Mouse (Mus musculus): Measurements from ENCODE around the gene Slc7a8. TPM values are rescaled to one million over a fixed set of nuclear protein-coding genes. Genes with fewer than 3 reads are reported as not detected.

Gene Slc7a8
- polyA plus RNA-seq, 1 experiment: 352 TPM

DNA sequence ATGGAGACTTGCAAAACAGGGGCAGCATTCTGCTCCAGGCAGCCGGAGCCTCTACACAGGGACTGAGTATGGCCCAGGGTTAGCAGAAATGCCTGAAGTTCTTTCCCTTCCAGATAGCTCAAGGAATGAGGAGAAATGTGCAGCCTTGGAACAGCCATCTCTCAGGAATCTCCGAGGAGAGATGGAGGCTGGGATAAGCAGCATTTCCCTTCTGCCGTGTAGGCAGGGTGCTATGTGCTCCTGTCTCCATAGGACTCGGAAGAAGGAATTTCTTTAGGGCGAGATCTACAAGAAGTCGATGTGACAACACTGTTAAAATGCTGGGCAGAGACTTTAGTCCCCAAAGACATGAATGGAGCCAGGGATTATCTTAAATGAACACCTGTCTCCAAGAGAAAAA, 28.8 kb downstream of the Slc7a8 start:
- no peak overlapping the region for H3K27ac ChIP-seq (ENCODE audit: insufficient read depth, low read depth, low read length)
- H3K36me3 ChIP-seq (ENCODE audit: control insufficient read depth, insufficient read depth, low read length): no peaks in the 10 kb centered on the region
- 81% methylated on average over 6 of the region's 6 CpGs for WGBS
- TF ChIP-seq POLR2A (IDR thresholded peaks at IDR 0.05; ENCODE audit: low read depth, low read length) (no peak), CTCF (conservative IDR thresholded peaks at IDR 0.05; ENCODE audit: insufficient read depth, insufficient read length, low read depth, low read length) (no peak)
- no peak overlapping the region for H3K4me3 ChIP-seq (ENCODE audit: insufficient read depth, low read depth, low read length)
- H3K27me3 ChIP-seq (replicated peaks; ENCODE audit: control insufficient read depth, insufficient read depth, low read length): no peaks in the 10 kb centered on the region
- peaks cover 8% of the 10 kb centered on the region; the same call in 1 of the 2 replicates for H3K4me1 ChIP-seq (ENCODE audit: control insufficient read depth, insufficient read depth, low read length)
- DNase-seq: no peak

DNA sequence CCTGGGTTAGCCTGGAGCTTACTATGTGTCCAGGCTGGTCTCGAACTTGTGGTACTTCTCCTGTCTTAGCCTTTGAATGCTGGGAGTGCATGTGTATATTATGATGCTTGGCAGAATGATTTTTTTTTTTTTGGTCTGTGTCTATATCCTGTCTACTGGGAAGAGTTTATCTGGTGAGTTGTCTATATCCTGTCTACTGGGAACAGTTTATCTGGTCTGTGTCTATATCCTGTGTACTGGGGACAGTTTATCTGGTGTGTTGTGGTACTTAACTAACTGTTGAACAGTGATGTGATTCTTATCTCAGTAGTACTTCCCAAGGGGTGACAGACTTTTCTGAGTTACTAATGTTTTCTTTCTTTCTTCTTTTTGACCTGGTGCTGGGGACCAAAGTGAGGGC, 30.0 kb downstream of the Slc7a8 start:
- Histone ChIP-seq H3K27me3 (replicated peaks; ENCODE audit: control insufficient read depth, insufficient read depth, low read length) (no peaks in the 10 kb centered on the region), H3K4me3 (ENCODE audit: insufficient read depth, low read depth, low read length) (no peak overlapping the region), H3K4me1 (ENCODE audit: control insufficient read depth, insufficient read depth, low read length) (peaks cover 8% of the 10 kb centered on the region; the same call in 1 of the 2 replicates), H3K27ac (ENCODE audit: insufficient read depth, low read depth, low read length) (no peak overlapping the region), H3K36me3 (ENCODE audit: control insufficient read depth, insufficient read depth, low read length) (no peaks in the 10 kb centered on the region)
- no peak for DNase-seq
- TF ChIP-seq CTCF (conservative IDR thresholded peaks at IDR 0.05; ENCODE audit: insufficient read depth, insufficient read length, low read depth, low read length): no peak
- TF ChIP-seq POLR2A (IDR thresholded peaks at IDR 0.05; ENCODE audit: low read depth, low read length): no peak
- WGBS: 92% methylated on average over 1 of the region's 1 CpGs

DNA sequence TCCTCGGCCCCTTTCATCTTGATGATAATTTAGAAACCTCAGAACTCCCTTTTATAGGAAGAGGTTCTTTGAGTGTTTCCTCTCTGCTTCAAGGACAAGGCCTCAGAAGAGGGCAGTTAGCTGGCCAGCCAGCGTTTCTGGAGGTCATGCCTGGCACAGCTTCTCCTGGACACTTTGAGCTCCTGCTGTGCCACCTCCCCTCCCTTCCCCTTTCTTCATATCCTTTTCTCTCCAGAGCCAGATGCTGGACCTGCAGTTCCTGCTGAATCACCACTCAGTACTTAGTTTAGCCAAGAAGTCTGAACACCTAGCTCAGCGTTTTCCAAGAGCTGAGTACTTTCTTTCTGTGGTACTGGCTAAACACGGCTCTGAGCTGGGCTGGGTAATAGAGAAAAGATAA, 32.5 kb downstream of the Slc7a8 start:
- Histone ChIP-seq H3K27me3 (replicated peaks; ENCODE audit: control insufficient read depth, insufficient read depth, low read length) (no peaks in the 10 kb centered on the region), H3K36me3 (ENCODE audit: control insufficient read depth, insufficient read depth, low read length) (no peaks in the 10 kb centered on the region), H3K4me1 (ENCODE audit: control insufficient read depth, insufficient read depth, low read length) (peaks cover 12% of the 10 kb centered on the region), H3K27ac (ENCODE audit: insufficient read depth, low read depth, low read length) (no peak overlapping the region), H3K4me3 (ENCODE audit: insufficient read depth, low read depth, low read length) (no peak overlapping the region)
- WGBS: 54% methylated on average over 4 of the region's 4 CpGs
- TF ChIP-seq POLR2A (IDR thresholded peaks at IDR 0.05; ENCODE audit: low read depth, low read length) (no peak), CTCF (conservative IDR thresholded peaks at IDR 0.05; ENCODE audit: insufficient read depth, insufficient read length, low read depth, low read length) (no peak)
- peak; percentile 76 for DNase-seq

DNA sequence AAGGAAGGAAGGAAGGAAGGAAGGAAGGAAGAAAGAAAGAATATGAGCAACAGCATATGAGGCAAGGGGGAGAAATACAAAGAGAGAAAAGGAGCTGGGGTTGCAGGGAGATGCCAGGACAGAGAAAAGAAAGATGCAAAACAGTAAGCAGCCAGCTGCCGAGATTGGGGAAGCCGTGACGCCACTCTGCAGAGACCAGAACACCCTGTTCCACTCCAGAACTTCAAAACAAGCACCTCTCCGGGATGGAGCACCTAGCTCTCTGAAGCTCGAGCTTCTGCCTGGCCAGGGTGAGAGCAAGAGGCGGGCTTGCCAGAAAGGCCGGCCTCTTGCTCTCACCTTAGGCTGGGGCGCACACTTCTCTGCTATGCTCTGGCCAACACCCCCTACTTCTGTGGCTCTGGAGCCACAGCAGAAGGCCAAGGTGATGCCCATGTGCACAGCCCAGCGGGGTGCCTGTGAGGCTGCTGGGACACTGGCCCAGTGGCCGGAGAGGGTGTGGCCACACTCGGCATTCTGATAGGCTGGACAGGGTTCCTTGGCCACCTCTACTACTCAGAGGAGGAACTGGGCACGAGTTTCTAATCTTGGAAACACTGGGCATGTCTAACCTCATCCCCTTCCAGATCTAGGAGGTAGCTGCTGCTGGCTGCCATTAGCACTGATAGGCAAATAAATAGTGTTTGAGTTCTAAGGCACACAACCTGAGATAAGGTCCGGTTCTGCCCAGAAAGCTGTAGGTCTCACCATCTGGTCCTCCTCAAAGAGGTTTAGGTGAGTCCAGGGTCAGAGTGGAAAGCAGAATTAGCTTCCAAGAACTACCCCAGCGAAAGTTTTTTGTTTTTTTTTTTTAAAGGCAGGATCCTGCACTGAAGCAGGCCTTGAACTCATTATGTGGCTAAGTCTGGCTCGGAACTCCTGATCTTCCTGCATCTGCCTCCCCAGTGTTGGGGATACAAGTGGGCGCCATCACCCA, 33.5 kb downstream of the Slc7a8 start:
- H3K36me3 ChIP-seq (ENCODE audit: control insufficient read depth, insufficient read depth, low read length): no peaks in the 10 kb centered on the region
- no peak overlapping the region for H3K4me3 ChIP-seq (ENCODE audit: insufficient read depth, low read depth, low read length)
- TF ChIP-seq POLR2A (IDR thresholded peaks at IDR 0.05; ENCODE audit: low read depth, low read length): no peak
- TF ChIP-seq CTCF (conservative IDR thresholded peaks at IDR 0.05; ENCODE audit: insufficient read depth, insufficient read length, low read depth, low read length): no peak
- no peak overlapping the region for H3K27ac ChIP-seq (ENCODE audit: insufficient read depth, low read depth, low read length)
- no peaks in the 10 kb centered on the region for H3K27me3 ChIP-seq (replicated peaks; ENCODE audit: control insufficient read depth, insufficient read depth, low read length)
- 69% methylated on average over 16 of the region's 16 CpGs for WGBS
- peaks cover 9% of the 10 kb centered on the region for H3K4me1 ChIP-seq (ENCODE audit: control insufficient read depth, insufficient read depth, low read length)
- DNase-seq: peak; percentile 59

DNA sequence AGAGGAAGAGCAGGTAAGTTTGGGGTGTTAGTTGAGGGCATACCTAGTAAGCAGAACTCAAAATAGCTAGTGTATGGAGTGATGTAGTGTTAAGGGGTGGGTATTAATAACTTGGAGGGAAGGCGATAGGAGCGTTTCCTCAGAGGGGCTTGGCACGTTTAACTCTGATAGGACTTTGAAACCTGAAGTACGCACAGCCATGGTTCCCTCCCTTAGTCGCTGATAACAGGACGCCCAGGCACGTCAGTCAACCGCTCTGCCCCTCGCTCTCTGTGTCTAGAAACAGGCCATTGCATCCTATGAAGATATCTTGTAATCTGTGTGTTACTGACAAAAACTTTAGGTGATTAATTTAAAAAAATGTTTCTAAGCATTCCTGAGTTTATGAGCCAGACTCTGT, 35.7 kb downstream of the Slc7a8 start:
- peaks cover 21% of the 10 kb centered on the region for H3K4me1 ChIP-seq (ENCODE audit: control insufficient read depth, insufficient read depth, low read length)
- DNase-seq: no peak
- H3K36me3 ChIP-seq (ENCODE audit: control insufficient read depth, insufficient read depth, low read length): no peaks in the 10 kb centered on the region
- no peaks in the 10 kb centered on the region for H3K27me3 ChIP-seq (replicated peaks; ENCODE audit: control insufficient read depth, insufficient read depth, low read length)
- no peak overlapping the region for H3K4me3 ChIP-seq (ENCODE audit: insufficient read depth, low read depth, low read length)
- TF ChIP-seq POLR2A (IDR thresholded peaks at IDR 0.05; ENCODE audit: low read depth, low read length) (no peak), CTCF (conservative IDR thresholded peaks at IDR 0.05; ENCODE audit: insufficient read depth, insufficient read length, low read depth, low read length) (no peak)
- WGBS: 89% methylated on average over 9 of the region's 9 CpGs
- no peak overlapping the region for H3K27ac ChIP-seq (ENCODE audit: insufficient read depth, low read depth, low read length)

DNA sequence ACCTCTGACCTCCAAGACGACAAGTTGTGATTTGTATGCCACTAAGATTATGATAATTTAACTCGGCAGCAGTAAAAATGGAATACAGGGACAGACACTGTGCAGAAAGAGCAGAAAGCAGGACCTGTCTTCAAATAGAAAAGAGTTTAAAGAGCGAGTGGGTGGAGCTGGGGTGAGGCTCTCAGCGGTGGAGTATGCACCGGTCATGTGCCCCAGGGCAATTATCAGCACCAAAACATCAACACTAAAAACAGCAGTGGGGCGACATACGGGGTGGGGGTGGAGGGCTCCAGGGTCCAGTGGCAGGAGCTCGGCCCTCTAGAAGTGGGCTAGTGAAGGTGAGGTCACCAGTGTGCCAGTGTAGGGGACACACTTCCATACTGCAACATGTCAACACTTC, 37.3 kb downstream of the Slc7a8 start:
- 33% methylated on average over 8 of the region's 8 CpGs for WGBS

DNA sequence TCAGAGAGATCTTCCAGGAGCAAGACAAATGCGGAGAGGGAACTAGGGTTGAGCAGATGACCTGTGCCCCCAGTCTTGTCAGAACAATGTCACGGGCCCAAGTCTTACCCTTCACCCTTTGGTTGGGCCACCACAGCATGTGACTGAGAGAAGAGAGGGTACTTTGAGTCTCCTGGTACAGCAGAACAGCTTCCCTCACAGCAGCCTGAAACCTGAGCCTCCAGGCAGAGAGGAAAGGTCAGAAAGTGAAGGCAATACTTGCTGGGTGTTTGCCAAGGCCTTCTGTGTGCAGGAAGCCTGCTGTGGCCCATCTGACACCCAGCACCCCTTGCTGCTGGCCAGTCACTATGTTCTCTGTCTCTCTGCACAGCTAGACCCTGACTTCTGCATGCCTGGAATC, 39.4 kb downstream of the Slc7a8 start:
- H3K27me3 ChIP-seq (replicated peaks; ENCODE audit: control insufficient read depth, insufficient read depth, low read length): no peaks in the 10 kb centered on the region
- WGBS: 42% methylated on average over 2 of the region's 2 CpGs
- peaks cover 16% of the 10 kb centered on the region for H3K4me1 ChIP-seq (ENCODE audit: control insufficient read depth, insufficient read depth, low read length)
- no peak overlapping the region for H3K4me3 ChIP-seq (ENCODE audit: insufficient read depth, low read depth, low read length)
- DNase-seq: peak; percentile 88
- TF ChIP-seq CTCF (conservative IDR thresholded peaks at IDR 0.05; ENCODE audit: insufficient read depth, insufficient read length, low read depth, low read length) (no peak), POLR2A (IDR thresholded peaks at IDR 0.05; ENCODE audit: low read depth, low read length) (no peak)
- no peaks in the 10 kb centered on the region for H3K36me3 ChIP-seq (ENCODE audit: control insufficient read depth, insufficient read depth, low read length)
- no peak overlapping the region for H3K27ac ChIP-seq (ENCODE audit: insufficient read depth, low read depth, low read length)

More for the DNA sequence above, 37.3 kb downstream of the Slc7a8 start:
- TF ChIP-seq POLR2A (IDR thresholded peaks at IDR 0.05; ENCODE audit: low read depth, low read length) (no peak), CTCF (conservative IDR thresholded peaks at IDR 0.05; ENCODE audit: insufficient read depth, insufficient read length, low read depth, low read length) (no peak)
- Histone ChIP-seq H3K27me3 (replicated peaks; ENCODE audit: control insufficient read depth, insufficient read depth, low read length) (no peaks in the 10 kb centered on the region), H3K36me3 (ENCODE audit: control insufficient read depth, insufficient read depth, low read length) (no peaks in the 10 kb centered on the region), H3K27ac (ENCODE audit: insufficient read depth, low read depth, low read length) (peak overlapping the region; percentile 47; the same call in 1 of the 2 replicates), H3K4me1 (ENCODE audit: control insufficient read depth, insufficient read depth, low read length) (peaks cover 21% of the 10 kb centered on the region), H3K4me3 (ENCODE audit: insufficient read depth, low read depth, low read length) (no peak overlapping the region)
- DNase-seq: peak; percentile 44
